8 mouse cellular contexts compared by ENCODE assay signal in genomic region chr7:6940761-6941231, GRCm38 (mm10). TPM values are rescaled to one million over a fixed set of nuclear protein-coding genes. Genes with fewer than 3 reads are reported as not detected.
A peak's percentile ranks its signal among the peaks of the same experiment; 100 is the strongest.
DNase-seq lines count a peak whose midpoint lies in the region; ATAC-seq and TF ChIP-seq lines count a peak whose summit lies in the region.

No protein-coding gene starts in this region.

- no peaks in the 10 kb centered on the region for H3K27me3 ChIP-seq in forebrain, embryonic 10.5 days (ENCODE audit: poor library complexity, severe bottlenecking)

- TF ChIP-seq CTCF in left cerebral cortex, adult 2 months (IDR thresholded peaks at IDR 0.05), result peak; percentile 78

- WGBS in forebrain, embryonic 10.5 days, result 25% methylated on average over 16 of the region's 16 CpGs

- H3K4me1 ChIP-seq in forebrain, embryonic 10.5 days, result no peaks in the 10 kb centered on the region

- no peak overlapping the region for H3K27ac ChIP-seq in left cerebral cortex, adult 2 months
- no peak overlapping the region for H3K27ac ChIP-seq in forebrain, embryonic 10.5 days

- H3K4me3 ChIP-seq in left cerebral cortex, adult 2 months, result no peak overlapping the region
- peak overlapping the region; percentile 32 for H3K4me3 ChIP-seq in forebrain, embryonic 10.5 days

- ATAC-seq in monocyte, adult 5-6 weeks (replicated peaks; ENCODE audit: insufficient number of reproducible peaks, low FRiP score, low TSS enrichment, poor library complexity, severe bottlenecking), result 0 out of 2 replicates have a peak, but pooled peaks have one; percentile 17

- no peak for DNase-seq in left cerebral cortex, adult 2 months (ENCODE audit: extremely low spot score in 1 of 2, low spot score in 2 of 2)
- no peak for DNase-seq in left cerebral cortex, adult 8-10 months (ENCODE audit: low spot score in 2 of 2)
- peak; percentile 64 for DNase-seq in NIH3T3 (ENCODE audit: low read depth)
- peak; percentile 62 for DNase-seq in forebrain, embryonic 10.5 days (ENCODE audit: extremely low spot score, low spot score)
- DNase-seq in kidney, postnatal 10 days, result peak; percentile 18
- no peak for DNase-seq in ovary, postnatal 36 days (ENCODE audit: low spot score)
- DNase-seq in natural killer cell, adult 2 months (ENCODE audit: low spot score in 2 of 2), result no peak

- intact Hi-C loops in left cerebral cortex, adult 2 months (cut with DNase I), result loop anchor here (5.0 to 10.0 kb wide), 3 partner anchors 184 to 342 kb away; partner anchors contain the start of genes Zfp418 and Zfp954

- no peaks in the 10 kb centered on the region for H3K36me3 ChIP-seq in forebrain, embryonic 10.5 days (replicated peaks)

- no peaks in the 10 kb centered on the region; the same call in 1 of the 2 replicates for H3K9me3 ChIP-seq in forebrain, embryonic 10.5 days

RNA-seq across cellular contexts. Expression of gene Aurkc, which starts 54.3 kb away (rescaled TPM):
- total RNA-seq in left cerebral cortex, adult 2 months (2021), result under 1 TPM in 1 of 2 experiments, not detected in 1; 0.65 TPM
- under 1 TPM in 1 of 4 experiments, not detected in 3; 0.62 TPM for total RNA-seq in left cerebral cortex, adult 8-10 months (2022)
- not detected in 2 replicates for polyA plus RNA-seq in forebrain, embryonic 10.5 days (2016; fragmentation: Nextera tagmentation; extraction: Ambion mirVana)
- not detected in 3 replicates for total RNA-seq in monocyte, adult 5-6 weeks (2017)

Comparison
In these comparisons a context has a peak if more than half of its experiments do, and no peak if none do; other contexts are left out.
1. DNase-seq: peak in NIH3T3 (single experiment), forebrain, embryonic 10.5 days (single experiment) and kidney, postnatal 10 days (single experiment); none in left cerebral cortex, adult 2 months (0 of 2), left cerebral cortex, adult 8-10 months (0 of 2), ovary, postnatal 36 days (single experiment) and natural killer cell, adult 2 months (0 of 2).